Mouse (Mus musculus): ENCODE measurements around the gene Ncaph.

DNA sequence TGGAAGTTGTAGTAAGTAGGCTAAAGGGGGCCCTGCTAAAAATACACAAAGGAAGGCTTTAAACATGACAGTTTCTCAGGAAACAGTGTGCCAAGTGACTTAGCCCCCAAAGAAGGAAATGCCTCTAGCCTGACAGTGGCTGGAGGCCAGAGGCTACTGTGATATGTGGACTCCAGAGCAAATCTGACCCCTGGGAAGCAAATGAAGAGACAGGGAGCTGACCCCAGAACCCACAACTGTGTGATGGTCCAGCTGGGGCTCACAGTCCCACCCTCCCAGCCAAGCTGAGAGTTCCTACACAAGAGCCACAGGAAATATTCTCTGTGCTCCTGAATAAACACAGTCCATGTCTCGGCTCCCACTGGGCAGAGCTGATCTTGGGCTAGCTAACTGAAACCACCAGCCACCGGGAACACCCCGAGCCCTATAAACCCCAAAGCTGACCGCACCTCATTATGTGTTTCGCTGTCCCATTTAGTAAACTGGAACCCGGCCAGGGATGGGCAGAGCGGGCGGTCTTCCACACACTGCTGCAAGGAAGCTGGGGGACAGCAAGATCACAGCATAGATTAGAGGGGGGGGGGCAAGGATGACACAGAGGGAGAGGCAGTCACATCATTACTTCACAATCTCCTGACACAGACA lies 12.0 kb downstream of the Ncaph start:
- TF ChIP-seq CTCF (IDR thresholded peaks at IDR 0.05; ENCODE audit: low read depth, low read length) (no peak), EP300 (IDR thresholded peaks at IDR 0.05; ENCODE audit: insufficient read depth, low read depth, low read length) (no peak)
